Mouse (Mus musculus) liver, embryonic 14.5 days (tissue): ENCODE data around the gene Rfx3. TPM values are rescaled to one million over a fixed set of nuclear protein-coding genes. Genes with fewer than 3 reads are reported as not detected.
A peak's percentile ranks its signal among the peaks of the same experiment; 100 is the strongest.

Source experiments
- ATAC-seq: fragments of 200-750 bp; cut with Nextera tagmentation; 2 replicates; pipeline ENCODE4 v1.8.0; 2017; ENCODE audit warnings: moderate number of reproducible peaks, mild to moderate bottlenecking, moderate library complexity; ENCODE audit not compliant: insufficient read depth
- DNase-seq, 3 experiments: peaks; one replicate each; pipeline ENCODE4 v3.0.0-alpha.2; 2012 to 2013; ENCODE audit warnings: low read depth in 3 of 3, low spot score in 3 of 3
- H3K27ac ChIP-seq: fragments of 300-500 bp; sonication (generic); 2 replicates; pipeline ENCODE4 v1.5.1; 2014; ENCODE audit warnings: moderate library complexity, mild to moderate bottlenecking, control low read depth, inconsistent platforms
- H3K27me3 ChIP-seq: fragments of 300-500 bp; sonication (generic); 2 replicates; pipeline ENCODE4 v1.6.1; 2014; ENCODE audit warnings: mild to moderate bottlenecking, low read length, moderate library complexity; ENCODE audit not compliant: control insufficient read depth, insufficient read depth
- H3K36me3 ChIP-seq: fragments of 300-500 bp; sonication (generic); replicated peaks from 2 replicates; pipeline ENCODE4 v1.6.1; 2014; ENCODE audit warnings: low read depth; ENCODE audit not compliant: control insufficient read depth, insufficient read depth
- H3K4me1 ChIP-seq, 2 experiments: fragments of 200-500 bp in 1 of 2; fragments of 300-500 bp in 1 of 2; sonication (generic) in 1 of 2; replicated peaks; 2 replicates each; pipeline ENCODE4 v1.6.1; 2012 to 2014; ENCODE audit warnings: antibody characterized with exemption in 1 of 2, inconsistent platforms in 1 of 2, low read length in 1 of 2; ENCODE audit not compliant: control insufficient read depth in 2 of 2, insufficient read depth in 2 of 2
- H3K4me2 ChIP-seq: fragments of 300-500 bp; sonication (generic); 2 replicates; pipeline ENCODE4 v1.6.1; 2014; ENCODE audit warnings: low read depth, mild to moderate bottlenecking, control low read depth, moderate library complexity
- H3K4me3 ChIP-seq, 2 experiments: fragments of 200-500 bp in 1 of 2; fragments of 300-500 bp in 1 of 2; sonication (generic) in 1 of 2; 2 replicates each; pipeline ENCODE4 v1.5.1; 2012 to 2014; ENCODE audit warnings: low read depth in 2 of 2, low read length in 2 of 2, mild to moderate bottlenecking in 2 of 2, control low read depth in 1 of 2, inconsistent platforms in 1 of 2, moderate library complexity in 1 of 2; ENCODE audit not compliant: insufficient read depth in 1 of 2
- H3K9ac ChIP-seq: fragments of 300-500 bp; sonication (generic); replicated peaks from 2 replicates; pipeline ENCODE4 v1.6.1; 2014; ENCODE audit warnings: mild to moderate bottlenecking, control low read depth, moderate library complexity
- H3K9me3 ChIP-seq: fragments of 300-500 bp; sonication (generic); 2 replicates; pipeline ENCODE4 v1.6.1; 2016; ENCODE audit warnings: low read length, mixed read lengths; ENCODE audit not compliant: control insufficient read depth
- CTCF ChIP-seq: IDR thresholded peaks from 2 replicates; pipeline ENCODE4 v1.5.1; 2016; ENCODE audit warnings: antibody characterized with exemption, low read depth, control low read depth
- EP300 ChIP-seq: IDR thresholded peaks from 2 replicates; pipeline ENCODE4 v1.6.1; 2016; ENCODE audit warnings: antibody characterized with exemption, low read depth
- WGBS: fragments of 180-500 bp; shearing (Covaris S2); extraction: QIAGEN DNeasy Blood & Tissue Kit; methylation state at CpG from one replicate; pipeline ENCODE4 v1.1.7; 2014; ENCODE audit not compliant: insufficient replicate concordance; 5-methylcytosine and 5-hydroxymethylcytosine counted together
- polyA plus RNA-seq, 2 experiments: library from polyadenylated mRNA; depleted of rRNA in 1 of 2; stranded (reverse) in 1 of 2; unstranded in 1 of 2; fragments of >200 nt; fragmentation: Nextera tagmentation in 1 of 2; extraction: Ambion mirVana in 1 of 2; gene quantifications; 2 replicates each; pipeline versions ENCODE4 v1.2.1 to v1.2.3; 2012 to 2014

Gene Rfx3
- polyA plus RNA-seq, 2 experiments: 0.78 to 1.5 TPM

DNA sequence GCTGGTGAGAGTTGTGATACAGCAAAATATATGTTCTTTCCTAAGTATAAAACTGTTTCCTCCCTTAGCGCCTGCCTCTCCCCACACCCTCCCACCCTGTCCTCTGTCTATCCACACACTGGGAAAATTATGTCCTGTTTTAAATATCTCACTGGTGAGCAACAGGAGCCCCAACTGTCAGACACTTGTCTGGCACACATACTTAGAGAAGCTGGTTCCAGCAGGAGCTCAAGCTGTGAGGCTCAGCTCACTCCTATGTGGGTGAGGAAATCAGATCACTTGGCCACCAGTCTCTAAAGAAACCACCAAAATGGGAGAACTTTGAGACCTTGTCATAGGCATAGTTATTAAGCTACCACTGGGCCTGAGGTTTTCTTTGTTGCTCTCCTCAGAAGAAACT, 7.5 kb downstream of the Rfx3 start:
- TF ChIP-seq CTCF (no peak), EP300 (no peak)
- no peaks in the 10 kb centered on the region for H3K9me3 ChIP-seq

DNA sequence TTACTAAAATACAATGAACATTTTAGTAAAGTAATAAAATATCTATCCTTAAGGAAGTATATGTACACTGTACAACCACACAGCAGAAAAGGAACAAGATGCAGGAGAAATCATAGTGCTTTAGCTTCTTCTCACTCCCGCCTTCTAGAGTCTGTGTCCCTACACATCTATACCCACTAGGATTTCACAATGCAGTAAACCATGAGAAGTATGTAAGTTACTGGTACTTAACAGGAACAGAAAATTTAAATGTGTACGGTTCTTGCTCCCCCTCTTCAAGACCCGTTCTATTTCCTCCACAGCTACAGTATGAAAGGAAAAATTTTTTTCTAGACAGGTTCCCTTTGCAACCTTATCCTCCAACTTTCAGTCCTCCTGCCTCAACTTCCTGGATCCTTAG, 8.3 kb downstream of the Rfx3 start:
- TF ChIP-seq EP300: no peak
- TF ChIP-seq CTCF: no peak
- Histone ChIP-seq H3K27ac (no peak overlapping the region), H3K9ac (no peak overlapping the region), H3K4me1 (no peaks in the 10 kb centered on the region), H3K36me3 (no peaks in the 10 kb centered on the region), H3K9me3 (no peaks in the 10 kb centered on the region), H3K4me3 (no peak overlapping the region), H3K27me3 (no peaks in the 10 kb centered on the region), H3K4me2 (no peak overlapping the region)
- no peak for DNase-seq
- ATAC-seq: no peak
- WGBS: 56% methylated on average over 3 of the region's 3 CpGs

More for the DNA sequence above, 7.5 kb downstream of the Rfx3 start:
- Histone ChIP-seq H3K9ac (no peak overlapping the region), H3K27me3 (no peaks in the 10 kb centered on the region), H3K4me3 (no peak overlapping the region), H3K4me2 (no peak overlapping the region), H3K27ac (no peak overlapping the region), H3K4me1 (no peaks in the 10 kb centered on the region), H3K36me3 (no peaks in the 10 kb centered on the region)
- WGBS: 84% methylated on average over 1 of the region's 1 CpGs
- DNase-seq (no peak), ATAC-seq (no peak)

DNA sequence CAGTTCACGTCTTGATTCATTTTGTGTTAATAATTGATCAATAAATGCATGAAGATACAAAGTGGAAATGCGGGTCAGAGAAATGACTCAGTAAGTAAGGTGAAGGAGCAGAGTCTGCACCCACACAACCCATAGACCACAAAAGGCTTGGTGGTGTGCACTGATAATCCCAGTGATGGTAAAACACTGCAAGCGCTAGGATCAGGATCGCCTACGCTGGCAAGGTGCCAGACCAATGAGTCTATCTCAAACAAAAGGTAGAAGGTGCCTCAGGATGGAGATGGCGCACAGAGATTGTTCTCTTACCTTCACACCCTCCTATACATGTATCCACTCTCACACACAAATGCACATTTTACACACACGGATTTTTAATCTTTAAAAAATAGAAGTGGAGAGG, 18.2 kb downstream of the Rfx3 start:
- Histone ChIP-seq H3K4me1 (no peaks in the 10 kb centered on the region), H3K36me3 (no peaks in the 10 kb centered on the region), H3K9me3 (no peaks in the 10 kb centered on the region), H3K4me2 (no peak overlapping the region), H3K9ac (no peak overlapping the region), H3K27me3 (no peaks in the 10 kb centered on the region), H3K4me3 (no peak overlapping the region), H3K27ac (no peak overlapping the region)
- ATAC-seq: no peak
- no peak for TF ChIP-seq CTCF
- TF ChIP-seq EP300: no peak
- WGBS: 66% methylated on average over 7 of the region's 7 CpGs
- DNase-seq: no peak

DNA sequence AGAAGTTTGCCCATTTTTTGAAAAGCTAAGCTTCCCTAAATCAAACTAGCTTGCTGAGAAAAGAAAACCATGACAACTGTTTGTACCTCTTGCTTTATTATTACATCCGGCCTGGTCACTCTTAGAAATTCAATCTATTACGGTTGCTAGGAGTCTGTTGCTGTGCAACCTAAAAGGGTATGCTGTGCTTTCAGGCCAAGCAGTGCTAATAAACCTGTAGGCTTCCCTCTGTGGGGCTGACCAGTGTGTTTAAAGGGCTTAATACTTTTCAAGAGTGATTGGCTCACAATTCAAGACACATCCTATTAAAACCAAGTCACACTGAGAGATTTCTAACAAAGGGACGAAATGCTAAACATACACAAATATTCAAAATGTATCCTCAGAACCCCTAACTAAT, 22.2 kb downstream of the Rfx3 start:
- 74% methylated on average over 3 of the region's 3 CpGs for WGBS
- TF ChIP-seq EP300 (no peak), CTCF (no peak)
- no peaks in the 10 kb centered on the region for H3K9me3 ChIP-seq
- no peaks in the 10 kb centered on the region for H3K36me3 ChIP-seq
- no peak overlapping the region for H3K9ac ChIP-seq
- no peak overlapping the region for H3K27ac ChIP-seq
- H3K4me1 ChIP-seq: no peaks in the 10 kb centered on the region
- no peak overlapping the region for H3K4me3 ChIP-seq
- ATAC-seq (no peak), DNase-seq (no peak)
- H3K4me2 ChIP-seq: no peak overlapping the region
- H3K27me3 ChIP-seq: no peaks in the 10 kb centered on the region

DNA sequence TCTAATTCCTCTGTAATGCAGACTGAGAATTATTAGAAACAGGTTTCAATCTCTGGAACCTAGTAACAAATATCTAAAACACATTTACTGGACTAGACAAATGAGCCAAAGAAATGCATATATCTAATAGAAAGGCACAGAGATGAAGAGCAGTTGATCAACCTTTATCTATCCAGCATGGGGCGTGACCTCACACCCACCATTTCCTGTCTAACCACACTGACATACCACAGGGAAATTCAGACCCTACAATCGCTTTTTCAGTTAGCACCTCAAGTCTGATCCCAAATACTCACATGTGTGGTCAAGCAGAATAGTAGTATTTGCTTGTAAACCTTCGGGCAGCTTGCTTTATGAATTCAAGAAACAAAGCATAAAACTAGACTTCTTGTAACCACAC, 43.4 kb downstream of the Rfx3 start:
- Histone ChIP-seq H3K27ac (no peak overlapping the region), H3K36me3 (no peaks in the 10 kb centered on the region), H3K4me2 (no peak overlapping the region), H3K4me1 (peaks cover 0 to 4% of the 10 kb centered on the region in 2 experiments; a peak in 1 of 4 replicates), H3K9me3 (no peaks in the 10 kb centered on the region), H3K9ac (no peak overlapping the region), H3K27me3 (no peaks in the 10 kb centered on the region), H3K4me3 (no peak overlapping the region)
- no peak for TF ChIP-seq EP300
- TF ChIP-seq CTCF: no peak
- 17% methylated on average over 3 of the region's 3 CpGs for WGBS
- ATAC-seq: no peak
- peak in 1 of 3 experiments; percentile 1 for DNase-seq

DNA sequence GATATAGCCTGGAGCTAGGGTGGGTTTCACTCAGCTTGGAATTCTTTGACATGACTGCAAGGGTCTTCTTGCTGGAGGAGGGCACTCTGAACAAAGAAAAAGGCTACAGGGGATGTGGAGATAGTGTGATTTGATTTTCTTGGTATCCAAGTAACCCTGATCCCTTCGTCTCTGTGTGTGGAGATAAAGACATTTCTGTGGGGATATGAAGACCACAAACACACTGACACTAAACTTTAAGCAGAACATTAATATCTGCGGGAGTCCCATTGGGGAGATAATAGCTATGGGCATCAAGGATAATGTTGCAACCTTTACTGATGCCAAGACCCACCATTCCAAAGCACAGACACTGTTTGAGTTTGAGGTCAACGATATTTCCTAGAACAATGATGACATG, 49.7 kb downstream of the Rfx3 start:
- Histone ChIP-seq H3K27ac (no peak overlapping the region), H3K4me2 (no peak overlapping the region), H3K9me3 (no peaks in the 10 kb centered on the region), H3K27me3 (no peaks in the 10 kb centered on the region), H3K36me3 (no peaks in the 10 kb centered on the region), H3K4me3 (no peak overlapping the region), H3K9ac (no peak overlapping the region), H3K4me1 (no peaks in the 10 kb centered on the region)
- no peak for TF ChIP-seq CTCF
- TF ChIP-seq EP300: no peak
- ATAC-seq: no peak
- DNase-seq: no peak
- 21% methylated on average over 3 of the region's 3 CpGs for WGBS
